Mouse (Mus musculus) limb, embryonic 11.5 days (tissue): ENCODE data around the gene Fam53b. TPM values are rescaled to one million over a fixed set of nuclear protein-coding genes. Genes with fewer than 3 reads are reported as not detected.

Source experiments
- ATAC-seq: fragments of 200-750 bp; cut with Nextera tagmentation; 2 replicates; pipeline ENCODE4 v1.8.0; 2017; ENCODE audit warnings: low read depth; ENCODE audit not compliant: insufficient number of reproducible peaks, low FRiP score, low TSS enrichment
- DNase-seq: peaks from one replicate; pipeline ENCODE4 v3.0.0-alpha.2; 2015; ENCODE audit warnings: low spot score
- H3K27ac ChIP-seq: fragments of 300-500 bp; sonication (generic); replicated peaks from 2 replicates; pipeline ENCODE4 v1.5.1; 2014; ENCODE audit warnings: low read depth, mild to moderate bottlenecking, low read length
- H3K27me3 ChIP-seq: fragments of 300-500 bp; sonication (generic); 2 replicates; pipeline ENCODE4 v1.6.1; 2014; ENCODE audit warnings: mild to moderate bottlenecking, low read length, mixed read lengths; ENCODE audit not compliant: control insufficient read depth, insufficient read depth
- H3K36me3 ChIP-seq: fragments of 300-500 bp; sonication (generic); 2 replicates; pipeline ENCODE4 v1.6.1; 2014; ENCODE audit warnings: mild to moderate bottlenecking, low read length, moderate library complexity, mixed read lengths; ENCODE audit not compliant: control insufficient read depth, insufficient read depth
- H3K4me1 ChIP-seq: fragments of 300-500 bp; sonication (generic); 2 replicates; pipeline ENCODE4 v1.6.1; 2014; ENCODE audit warnings: low read length, mixed read lengths; ENCODE audit not compliant: control insufficient read depth, insufficient read depth
- H3K4me2 ChIP-seq: fragments of 300-500 bp; sonication (generic); 2 replicates; pipeline ENCODE4 v1.6.1; 2014; ENCODE audit warnings: low read depth, mild to moderate bottlenecking, moderate library complexity; ENCODE audit not compliant: severe bottlenecking
- H3K4me3 ChIP-seq: fragments of 300-500 bp; sonication (generic); 2 replicates; pipeline ENCODE4 v1.5.1; 2014; ENCODE audit warnings: low read depth, low read length
- H3K9ac ChIP-seq: fragments of 300-500 bp; sonication (generic); 2 replicates; pipeline ENCODE4 v1.6.1; 2014; ENCODE audit warnings: mild to moderate bottlenecking, low read length
- H3K9me3 ChIP-seq: fragments of 300-500 bp; sonication (generic); 2 replicates; pipeline ENCODE4 v1.6.1; 2016; ENCODE audit warnings: low read length; ENCODE audit not compliant: control insufficient read depth
- WGBS: fragments of 180-500 bp; shearing (Covaris S2); extraction: QIAGEN DNeasy Blood & Tissue Kit; methylation state at CpG from one replicate; pipeline ENCODE4 v1.1.7; 2014; 5-methylcytosine and 5-hydroxymethylcytosine counted together
- polyA plus RNA-seq: library from polyadenylated mRNA; unstranded; fragments of >200 nt; fragmentation: Nextera tagmentation; extraction: Ambion mirVana; gene quantifications from 2 replicates; pipeline ENCODE4 v1.2.1, GENCODE M21; 2014

Gene Fam53b
- polyA plus RNA-seq, 1 experiment from 2014 or later = 23.8 TPM

DNA sequence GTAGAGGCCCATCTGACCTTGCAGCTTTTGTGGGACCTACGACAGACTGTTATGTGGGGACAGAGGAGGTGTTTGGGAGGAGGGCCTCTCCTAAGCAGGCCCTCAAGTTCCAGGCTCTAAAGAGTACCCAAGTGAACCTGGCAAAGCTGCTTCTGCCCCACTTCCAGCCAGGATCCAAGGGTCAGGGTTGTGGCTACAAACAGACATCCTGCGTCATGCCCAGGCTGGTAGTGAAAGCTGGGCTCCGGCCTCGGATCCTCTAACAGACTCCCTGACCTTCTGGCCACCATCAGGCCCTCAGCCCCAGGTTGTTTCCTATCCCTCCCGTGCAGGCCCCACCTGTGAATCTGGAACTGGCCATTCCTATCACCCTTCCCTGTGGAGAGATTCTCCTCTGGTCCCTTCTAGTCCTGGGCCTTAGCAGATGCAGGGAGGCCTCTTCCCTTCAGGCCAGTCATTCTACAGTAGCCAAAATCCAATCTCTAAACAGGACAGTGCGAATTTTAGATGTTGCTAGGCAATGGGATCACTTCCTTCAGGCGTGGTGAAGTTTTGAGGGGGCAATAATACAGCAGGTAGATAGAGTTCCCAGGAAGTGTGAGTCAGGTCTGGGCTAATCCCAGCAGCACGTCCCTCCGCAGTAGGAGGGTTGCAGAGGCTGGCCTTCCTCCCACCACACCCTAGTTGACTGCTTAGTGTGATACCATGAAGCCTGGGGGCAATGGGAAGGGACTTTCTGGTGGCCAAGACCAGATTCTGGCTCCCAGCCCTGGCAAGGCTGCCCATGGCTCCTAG lies 110.0 kb downstream of the Fam53b start:
- DNase-seq = no peak
- no peaks in the 10 kb centered on the region for H3K36me3 ChIP-seq
- no peak for ATAC-seq
- H3K4me1 ChIP-seq = 0 out of 2 replicates have a peak, but pooled peaks cover 5% of the 10 kb centered on the region
- no peak overlapping the region for H3K9ac ChIP-seq
- H3K27ac ChIP-seq = no peak overlapping the region
- no peak overlapping the region for H3K4me2 ChIP-seq
- no peaks in the 10 kb centered on the region for H3K27me3 ChIP-seq
- 87% methylated on average over 9 of the region's 9 CpGs for WGBS
- H3K9me3 ChIP-seq = no peaks in the 10 kb centered on the region
- no peak overlapping the region for H3K4me3 ChIP-seq

DNA sequence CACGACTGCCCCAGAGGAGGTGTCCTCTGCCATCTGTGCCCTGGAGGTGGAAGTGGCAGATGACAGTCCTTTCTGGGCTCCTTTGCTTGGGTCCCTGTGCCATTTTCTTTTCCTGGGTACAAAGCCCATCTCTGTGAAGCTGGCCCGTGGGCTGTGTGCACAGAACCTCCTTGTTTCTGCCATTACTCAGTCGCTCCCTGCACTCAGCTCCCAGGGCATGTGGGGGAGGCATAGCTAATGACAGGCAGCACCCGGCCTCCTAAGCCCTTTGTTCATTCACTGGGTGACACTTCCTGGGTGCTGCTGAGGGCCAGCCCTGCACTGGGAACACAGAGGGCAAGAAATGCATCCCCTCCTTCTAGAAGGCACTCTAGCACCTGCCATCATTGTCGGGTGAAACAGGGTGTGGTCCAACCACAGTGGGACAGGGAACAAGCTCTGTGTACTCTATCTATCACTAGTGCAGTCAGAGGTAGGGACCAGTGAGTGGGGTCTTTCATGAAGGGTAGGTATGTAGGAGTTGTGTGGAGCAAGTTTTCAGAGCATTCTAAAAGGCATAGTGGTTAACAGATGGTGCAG lies 111.1 kb downstream of the Fam53b start:
- H3K27me3 ChIP-seq = no peaks in the 10 kb centered on the region
- H3K36me3 ChIP-seq = no peaks in the 10 kb centered on the region
- no peak overlapping the region for H3K27ac ChIP-seq
- no peak overlapping the region for H3K4me2 ChIP-seq
- 81% methylated on average over 5 of the region's 5 CpGs for WGBS
- H3K4me3 ChIP-seq = no peak overlapping the region
- H3K9me3 ChIP-seq = no peaks in the 10 kb centered on the region
- no peak for ATAC-seq
- H3K4me1 ChIP-seq = 0 out of 2 replicates have a peak, but pooled peaks cover 5% of the 10 kb centered on the region
- no peak overlapping the region for H3K9ac ChIP-seq
- DNase-seq = no peak

DNA sequence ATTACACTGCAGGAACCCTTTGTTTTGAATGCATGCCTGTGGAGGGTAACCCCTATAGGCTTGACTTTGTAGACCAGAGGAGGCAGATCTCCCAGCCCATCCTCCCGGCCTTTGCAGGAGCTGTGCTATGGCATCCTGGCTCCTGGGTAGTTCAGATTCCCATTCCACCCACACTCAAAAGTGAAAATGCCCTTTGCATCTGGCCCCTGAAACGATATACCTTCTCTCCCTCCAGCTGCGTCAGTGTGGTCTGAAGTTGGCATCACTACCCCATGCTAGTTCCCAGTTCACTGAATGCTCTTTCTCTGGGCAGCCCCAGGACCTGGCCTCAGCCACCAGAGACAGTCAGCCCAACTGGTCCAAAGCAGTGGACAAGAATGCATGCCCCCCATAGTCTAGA lies 111.7 kb downstream of the Fam53b start:
- Histone ChIP-seq H3K9me3 (no peaks in the 10 kb centered on the region), H3K27me3 (no peaks in the 10 kb centered on the region), H3K27ac (no peak overlapping the region), H3K36me3 (no peaks in the 10 kb centered on the region), H3K9ac (no peak overlapping the region), H3K4me2 (no peak overlapping the region), H3K4me3 (no peak overlapping the region), H3K4me1 (0 out of 2 replicates have a peak, but pooled peaks cover 5% of the 10 kb centered on the region)
- DNase-seq (no peak), ATAC-seq (no peak)
- WGBS = 84% methylated on average over 3 of the region's 3 CpGs

DNA sequence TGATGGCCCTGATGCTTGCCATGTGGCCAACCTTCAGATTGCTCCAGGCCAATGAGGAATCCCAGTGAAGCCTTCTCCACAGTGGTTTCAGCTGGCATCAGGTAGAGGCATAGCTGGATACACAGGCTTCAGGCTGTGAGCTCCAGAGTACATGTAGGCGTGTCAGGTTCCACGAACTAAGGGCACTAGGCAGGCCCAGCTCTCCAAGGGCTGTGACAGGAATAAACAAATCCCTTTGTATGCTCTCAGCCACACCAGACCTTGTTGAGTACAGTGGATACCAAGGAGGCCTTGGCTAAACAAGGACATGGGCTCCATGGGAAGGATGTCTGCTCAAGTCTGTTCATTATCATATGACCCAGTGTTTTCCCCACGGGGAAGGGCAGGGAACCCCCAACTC lies 112.3 kb downstream of the Fam53b start:
- ATAC-seq = no peak
- Histone ChIP-seq H3K9me3 (no peaks in the 10 kb centered on the region), H3K27ac (no peak overlapping the region), H3K27me3 (no peaks in the 10 kb centered on the region), H3K4me2 (no peak overlapping the region), H3K9ac (no peak overlapping the region), H3K36me3 (no peaks in the 10 kb centered on the region), H3K4me3 (no peak overlapping the region), H3K4me1 (0 out of 2 replicates have a peak, but pooled peaks cover 5% of the 10 kb centered on the region)
- DNase-seq = no peak
- 91% methylated on average over 3 of the region's 3 CpGs for WGBS

DNA sequence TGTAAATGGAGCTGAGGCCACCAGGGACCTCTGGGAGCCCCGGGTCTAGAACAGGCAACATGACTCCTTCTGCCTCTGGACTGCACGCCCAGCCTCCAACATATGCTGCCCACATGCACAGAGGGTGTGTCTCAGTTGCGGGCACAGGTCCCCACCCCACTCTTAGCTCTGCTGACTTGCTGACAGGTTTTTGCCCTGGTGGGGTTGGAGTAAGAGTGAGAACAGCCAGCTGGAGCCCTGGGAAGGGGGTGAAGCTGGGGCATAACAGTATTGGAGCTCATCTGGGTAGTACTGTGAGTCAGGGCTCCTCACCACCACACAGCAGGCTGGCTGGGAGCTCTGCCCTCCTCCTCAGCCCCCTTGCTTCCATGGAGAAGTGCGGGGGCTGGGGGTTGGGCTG lies 113.6 kb downstream of the Fam53b start:
- Histone ChIP-seq H3K36me3 (no peaks in the 10 kb centered on the region), H3K9me3 (no peaks in the 10 kb centered on the region), H3K27ac (no peak overlapping the region), H3K27me3 (no peaks in the 10 kb centered on the region), H3K9ac (no peak overlapping the region), H3K4me1 (0 out of 2 replicates have a peak, but pooled peaks cover 5% of the 10 kb centered on the region), H3K4me2 (no peak overlapping the region), H3K4me3 (no peak overlapping the region)
- WGBS = 67% methylated on average over 4 of the region's 4 CpGs
- DNase-seq (no peak), ATAC-seq (peak; percentile 31; the same call in 1 of the 2 replicates)

DNA sequence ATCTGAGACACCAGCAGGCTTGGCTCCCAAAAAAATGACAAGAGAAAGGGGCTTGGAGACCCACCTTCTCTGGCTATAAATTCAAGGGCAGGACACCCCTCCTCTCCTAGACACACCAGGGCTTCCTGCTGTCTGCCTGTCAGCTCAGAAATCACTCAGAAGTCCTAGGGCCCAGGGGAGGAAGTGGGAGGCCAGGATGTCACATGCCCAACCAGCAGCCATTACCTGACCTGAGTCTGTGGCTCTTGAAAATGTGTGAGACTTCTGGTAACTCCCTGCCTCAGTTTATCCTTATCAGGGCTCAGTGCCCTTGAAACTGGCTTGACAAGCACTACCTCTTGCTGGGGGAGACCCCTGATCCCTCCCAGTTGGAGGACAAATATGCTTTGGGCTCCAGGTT lies 114.0 kb downstream of the Fam53b start:
- Histone ChIP-seq H3K4me2 (no peak overlapping the region), H3K4me3 (no peak overlapping the region), H3K9ac (no peak overlapping the region), H3K4me1 (0 out of 2 replicates have a peak, but pooled peaks cover 5% of the 10 kb centered on the region), H3K36me3 (no peaks in the 10 kb centered on the region), H3K27ac (no peak overlapping the region), H3K9me3 (no peaks in the 10 kb centered on the region), H3K27me3 (no peaks in the 10 kb centered on the region)
- no peak for ATAC-seq
- DNase-seq = no peak

DNA sequence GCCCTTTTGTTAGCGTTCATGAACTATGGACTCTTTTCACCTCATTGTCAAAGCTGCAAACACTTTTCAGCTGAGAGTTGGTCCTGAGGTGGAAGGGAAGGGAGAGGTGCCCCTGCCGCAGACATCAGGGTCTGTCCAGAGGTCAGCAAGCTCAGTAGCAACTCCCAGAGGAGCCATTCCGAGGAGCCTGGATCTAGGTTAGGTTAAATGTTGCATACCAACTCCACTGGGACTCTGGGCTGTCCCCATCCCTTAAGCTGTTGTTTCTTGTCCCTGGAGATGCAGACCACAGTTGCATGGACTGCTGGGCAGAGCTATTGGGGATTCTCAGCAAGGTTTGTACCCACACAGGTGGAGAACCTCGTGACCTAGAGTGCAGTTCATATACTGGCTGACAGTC lies 114.5 kb downstream of the Fam53b start:
- 78% methylated on average over 4 of the region's 4 CpGs for WGBS

DNA sequence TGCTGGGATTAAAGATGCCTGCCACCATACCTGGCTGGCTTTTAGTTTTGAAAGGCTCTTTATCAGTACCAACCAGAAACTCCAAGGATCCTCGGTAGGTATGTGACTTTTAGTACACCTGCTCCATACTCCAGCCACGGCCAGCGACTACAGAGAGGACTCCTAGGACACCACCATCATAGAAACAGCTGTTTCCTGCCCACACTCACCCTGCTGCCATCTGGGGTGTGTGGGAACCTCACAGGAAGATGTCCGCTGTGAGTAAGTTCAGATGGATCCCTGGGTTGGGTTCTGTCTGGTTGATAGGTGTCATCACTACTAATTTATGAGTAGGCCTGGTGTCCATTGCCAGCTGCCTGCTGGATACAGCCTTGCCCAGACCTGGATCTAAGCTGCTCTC lies 114.9 kb downstream of the Fam53b start:
- DNase-seq (no peak), ATAC-seq (no peak)
- H3K4me3 ChIP-seq = no peak overlapping the region
- no peak overlapping the region for H3K27ac ChIP-seq
- WGBS = 86% methylated on average over 4 of the region's 4 CpGs
- H3K27me3 ChIP-seq = no peaks in the 10 kb centered on the region
- H3K4me2 ChIP-seq = no peak overlapping the region
- H3K36me3 ChIP-seq = no peaks in the 10 kb centered on the region
- H3K4me1 ChIP-seq = 0 out of 2 replicates have a peak, but pooled peaks cover 5% of the 10 kb centered on the region
- no peaks in the 10 kb centered on the region for H3K9me3 ChIP-seq
- no peak overlapping the region for H3K9ac ChIP-seq

More for the DNA sequence above, 114.5 kb downstream of the Fam53b start:
- ATAC-seq (no peak), DNase-seq (no peak)
- H3K36me3 ChIP-seq = no peaks in the 10 kb centered on the region
- H3K4me2 ChIP-seq = no peak overlapping the region
- H3K27me3 ChIP-seq = no peaks in the 10 kb centered on the region
- H3K27ac ChIP-seq = no peak overlapping the region
- H3K4me1 ChIP-seq = 0 out of 2 replicates have a peak, but pooled peaks cover 5% of the 10 kb centered on the region
- no peak overlapping the region for H3K9ac ChIP-seq
- H3K4me3 ChIP-seq = no peak overlapping the region
- H3K9me3 ChIP-seq = no peaks in the 10 kb centered on the region
